Comparison of ENCODE assay signal across 15 mouse cellular contexts in the genomic region with DNA sequence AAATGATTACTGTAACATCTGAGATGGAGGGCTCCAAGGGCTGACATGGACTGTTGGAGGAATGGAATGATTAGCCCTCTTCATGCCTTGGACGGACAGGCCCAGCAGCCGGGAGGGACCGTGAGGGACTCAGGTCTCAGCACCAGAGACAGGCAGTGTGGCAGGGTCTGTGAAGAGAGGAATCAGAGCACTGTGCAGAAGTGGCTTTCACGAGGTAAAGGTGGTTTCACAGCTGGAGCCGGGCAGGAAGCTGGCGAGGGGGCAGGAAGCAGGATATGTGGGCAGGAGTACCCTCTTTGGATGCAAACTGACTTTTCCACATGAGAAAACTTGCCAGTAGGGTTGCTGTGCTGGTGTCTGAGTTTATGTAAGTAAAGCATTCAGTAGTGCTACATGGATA. TPM values are rescaled to one million over a fixed set of nuclear protein-coding genes. Genes with fewer than 3 reads are reported as not detected.
A peak's percentile ranks its signal among the peaks of the same experiment; 100 is the strongest.
DNase-seq lines count a peak whose midpoint lies in the region; ATAC-seq lines count a peak whose summit lies in the region.
"Had no signal": no experiment of that assay in that cellular context is flagged by ENCODE, and none has a peak within 500 bp of the region (broad histone marks: within the 10 kb centered on the region; RNA-seq: fewer than 3 reads in every experiment).

No protein-coding gene starts in this region.

- DNase-seq in lung, postnatal 14 days: no peak
- peak; percentile 56 for DNase-seq in thymus, postnatal 4 days
- DNase-seq in spleen, postnatal 4 days (ENCODE audit: low spot score in 2 of 2): no peak
- no peak for DNase-seq in frontal cortex, adult 2 months (ENCODE audit: extremely low spot score in 1 of 2, low spot score in 1 of 2)
- DNase-seq in urinary bladder, postnatal 14 days (ENCODE audit: low spot score): no peak
- DNase-seq: cerebellum, postnatal 36 days; gastrocnemius, postnatal 36 days; lung, adult 18-20 months had no signal

- H3K27me3 ChIP-seq in lung, embryonic 15.5 days: no peaks in the 10 kb centered on the region
- H3K27me3 ChIP-seq: neural tube, embryonic 13.5 days had no signal

- WGBS in lung, embryonic 15.5 days: 65% methylated on average over 6 of the region's 6 CpGs

- H3K36me3 ChIP-seq in lung, embryonic 15.5 days: no peaks in the 10 kb centered on the region

- no peak overlapping the region for H3K27ac ChIP-seq in lung, embryonic 15.5 days
- H3K27ac ChIP-seq: midbrain, embryonic 10.5 days; neural tube, embryonic 13.5 days had no signal

- no peak overlapping the region for H3K4me2 ChIP-seq in lung, embryonic 15.5 days
- H3K4me2 ChIP-seq: neural tube, embryonic 13.5 days had no signal

- no peak overlapping the region for H3K9ac ChIP-seq in lung, embryonic 15.5 days
- H3K9ac ChIP-seq: neural tube, embryonic 13.5 days had no signal

- H3K4me1 ChIP-seq in lung, embryonic 15.5 days: peaks cover 9% of the 10 kb centered on the region

- 0 out of 2 replicates have a peak, but pooled peaks have one; percentile 27 for ATAC-seq in lung, embryonic 15.5 days (ENCODE audit: borderline replicate concordance, extremely low read depth, low FRiP score, low TSS enrichment)
- peak; percentile 49 for ATAC-seq in granulocyte monocyte progenitor cell, adult 5-6 weeks (replicated peaks; ENCODE audit: poor library complexity, severe bottlenecking)
- ATAC-seq in neutrophil, adult 5-6 weeks (ENCODE audit: extremely low read depth, insufficient number of reproducible peaks, low FRiP score, poor library complexity, severe bottlenecking): peak; percentile 42; the same call in 1 of the 2 replicates
- ATAC-seq: forebrain, embryonic 14.5 days; hindbrain, embryonic 16.5 days had no signal

- H3K4me3 ChIP-seq in lung, embryonic 15.5 days: no peak overlapping the region
- H3K4me3 ChIP-seq: midbrain, embryonic 10.5 days; neural tube, embryonic 13.5 days had no signal

- H3K9me3 ChIP-seq in lung, embryonic 15.5 days: no peaks in the 10 kb centered on the region
- H3K9me3 ChIP-seq: midbrain, embryonic 10.5 days; neural tube, embryonic 13.5 days had no signal

RNA-seq across cellular contexts. Expression of a gene that starts 20.2 kb away (rescaled TPM):
- polyA plus RNA-seq in lung, embryonic 15.5 days (2015; fragmentation: Nextera tagmentation; extraction: Ambion mirVana): 14.0 and 14.8 TPM in 2 replicates
- total RNA-seq in granulocyte monocyte progenitor cell, adult 5-6 weeks (2014; fragmentation: Nextera tagmentation): 24.6 and 31.6 TPM in 2 replicates
- 10.9 and 13.2 TPM in 2 replicates for total RNA-seq in granulocyte monocyte progenitor cell, adult 5-6 weeks (2017)
- 1.4 and 1.7 TPM in 2 replicates for total RNA-seq in neutrophil, adult 5-6 weeks (2017)
- 27.4 and 28.1 TPM in 2 replicates for polyA plus RNA-seq in frontal cortex, adult 2 months (2012; rRNA removed)
